Mouse (Mus musculus) myocyte (in vitro differentiated cells): ENCODE measurements around the gene Btbd16.

ENCODE experiments used
- MAX ChIP-seq: IDR thresholded peaks from one replicate; pipeline ENCODE4 v1.6.1; 2011; ENCODE audit warnings: low read depth, mild to moderate bottlenecking, control low read depth
- POLR2A ChIP-seq: IDR thresholded peaks from one replicate; pipeline ENCODE4 v1.6.1; 2011; ENCODE audit warnings: low read depth, mild to moderate bottlenecking, control low read depth, moderate library complexity; ENCODE audit not compliant: insufficient read length

DNA sequence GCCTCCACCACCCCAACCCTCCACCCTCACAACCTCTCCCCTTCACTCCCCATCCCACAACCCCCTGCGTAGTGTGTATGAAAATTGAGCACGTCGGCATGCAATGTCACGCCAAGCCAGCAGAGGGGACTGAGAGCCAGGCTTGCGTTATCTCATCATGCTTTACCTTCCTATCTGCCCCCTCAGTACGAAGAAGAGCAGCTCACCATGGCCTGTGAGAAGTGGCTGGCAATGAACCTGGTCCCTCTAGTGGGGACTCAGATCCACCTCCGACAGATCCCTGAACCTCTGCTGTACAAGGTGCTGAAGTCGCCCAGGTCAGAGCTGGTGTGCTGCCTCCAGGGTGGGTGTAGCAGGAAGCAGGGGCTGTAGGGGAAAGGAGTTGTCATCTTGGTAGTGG, 22.9 kb downstream of the Btbd16 start:
- TF ChIP-seq POLR2A (no peak), MAX (no peak)
